Mouse (Mus musculus) forebrain, postnatal 0 days (tissue): ENCODE measurements around the gene 4931422A03Rik. TPM values are rescaled to one million over a fixed set of nuclear protein-coding genes. Genes with fewer than 3 reads are reported as not detected.

ENCODE experiments used
- ATAC-seq: fragments of 200-750 bp; cut with Nextera tagmentation; 2 replicates; pipeline ENCODE4 v1.8.0; 2017; ENCODE audit warnings: mild to moderate bottlenecking, moderate library complexity
- DNase-seq: peaks from one replicate; pipeline ENCODE4 v3.0.0-alpha.2; 2015
- H3K27ac ChIP-seq: fragments of 300-500 bp; sonication (generic); 2 replicates; pipeline ENCODE4 v1.5.1; 2014; ENCODE audit warnings: low read depth, mild to moderate bottlenecking, antibody characterized with exemption, low read length, moderate library complexity, mixed read lengths
- H3K27me3 ChIP-seq: fragments of 300-500 bp; sonication (generic); 2 replicates; pipeline ENCODE4 v1.6.1; 2014; ENCODE audit warnings: mild to moderate bottlenecking, low read length, mixed read lengths; ENCODE audit not compliant: insufficient read depth
- H3K36me3 ChIP-seq: fragments of 300-500 bp; sonication (generic); 2 replicates; pipeline ENCODE4 v1.6.1; 2014; ENCODE audit warnings: mild to moderate bottlenecking, moderate library complexity; ENCODE audit not compliant: insufficient read depth
- H3K4me1 ChIP-seq: fragments of 300-500 bp; sonication (generic); 2 replicates; pipeline ENCODE4 v1.6.1; 2014; ENCODE audit warnings: antibody characterized with exemption; ENCODE audit not compliant: insufficient read depth
- H3K4me2 ChIP-seq: fragments of 300-500 bp; sonication (generic); 2 replicates; pipeline ENCODE4 v1.6.1; 2014; ENCODE audit warnings: low read depth, mild to moderate bottlenecking, moderate library complexity
- H3K4me3 ChIP-seq: fragments of 300-500 bp; sonication (generic); 2 replicates; pipeline ENCODE4 v1.5.1; 2014; ENCODE audit warnings: low read depth, low read length, mixed read lengths
- H3K9ac ChIP-seq: fragments of 300-500 bp; sonication (generic); 2 replicates; pipeline ENCODE4 v1.6.1; 2014; ENCODE audit warnings: mild to moderate bottlenecking
- H3K9me3 ChIP-seq: fragments of 300-500 bp; sonication (generic); 2 replicates; pipeline ENCODE4 v1.6.1; 2016; ENCODE audit warnings: low read length
- CTCF ChIP-seq: sonication (generic); IDR thresholded peaks from 2 replicates; pipeline ENCODE4 v1.5.1; 2016; ENCODE audit warnings: antibody characterized with exemption, control low read depth, low read depth
- WGBS: fragments of 180-500 bp; shearing (Covaris S2); extraction: QIAGEN DNeasy Blood & Tissue Kit; methylation state at CpG from one replicate; pipeline ENCODE4 v1.1.7; 2014; 5-methylcytosine and 5-hydroxymethylcytosine counted together
- polyA plus RNA-seq: library from polyadenylated mRNA; unstranded; fragments of >200 nt; fragmentation: Nextera tagmentation; extraction: Ambion mirVana; gene quantifications from 2 replicates; pipeline ENCODE4 v1.2.1, GENCODE M21; 2015
- total RNA-seq: library from RNA; depleted of rRNA; stranded (reverse); fragments of >200 nt; gene quantifications from 2 replicates; pipeline ENCODE4 v1.2.3, GENCODE M21; 2014

4931422A03Rik gene
- total and polyA plus RNA-seq, 2 experiments from 2014 or later, result 0.94 TPM; not detected in 1

DNA sequence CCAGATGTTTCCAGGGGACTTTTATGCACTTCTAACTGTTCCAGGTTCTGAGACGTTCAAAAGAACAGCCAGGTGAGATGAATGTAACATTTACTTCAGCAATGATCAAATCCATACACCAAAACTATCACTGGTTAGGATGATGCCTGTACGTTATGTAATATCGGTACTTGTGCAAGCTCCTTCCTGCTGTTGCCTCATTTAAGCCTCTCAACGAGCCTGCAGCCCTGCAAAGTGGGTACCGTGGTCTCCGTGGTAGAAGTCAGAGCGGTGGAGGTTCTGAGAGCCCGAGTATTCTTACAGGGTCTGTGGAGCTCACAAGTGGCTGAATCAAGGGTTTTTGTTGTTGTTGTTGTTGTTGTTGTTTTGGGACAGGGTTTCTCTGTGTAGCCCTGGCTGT, 81.3 kb downstream of the 4931422A03Rik start:
- DNase-seq (no peak), ATAC-seq (no peak)
- no peak overlapping the region for H3K27ac ChIP-seq
- H3K4me2 ChIP-seq, result no peak overlapping the region
- H3K4me1 ChIP-seq, result no peaks in the 10 kb centered on the region
- no peak for TF ChIP-seq CTCF
- no peaks in the 10 kb centered on the region for H3K36me3 ChIP-seq
- no peaks in the 10 kb centered on the region for H3K9me3 ChIP-seq
- no peak overlapping the region for H3K9ac ChIP-seq
- H3K27me3 ChIP-seq, result no peaks in the 10 kb centered on the region
- 81% methylated on average over 8 of the region's 8 CpGs for WGBS
- no peak overlapping the region for H3K4me3 ChIP-seq

DNA sequence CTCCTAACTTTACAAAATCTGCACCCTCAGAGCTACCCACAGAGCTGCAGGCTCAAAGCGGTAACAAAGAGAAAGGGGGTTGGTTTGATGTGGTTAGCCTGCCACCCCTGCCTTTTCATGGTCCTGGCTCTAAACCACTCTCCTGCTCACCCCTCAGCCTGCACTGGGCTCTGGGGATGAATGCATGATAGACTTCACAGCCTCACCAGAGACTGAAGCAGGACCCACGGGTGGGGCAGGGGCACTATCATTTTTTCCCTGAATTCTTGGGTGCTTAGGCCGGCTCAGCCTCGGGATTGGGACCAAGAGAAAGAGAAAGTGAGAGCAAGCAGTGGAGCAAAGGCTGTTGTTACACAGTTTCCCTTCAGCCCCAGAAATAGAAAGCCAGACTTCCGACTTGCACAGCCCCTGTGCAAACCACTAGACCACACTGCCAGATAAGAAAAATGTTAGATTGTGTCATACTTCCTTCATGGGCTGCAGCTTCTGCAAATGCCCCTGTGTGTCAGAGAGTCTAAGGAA, 82.5 kb downstream of the 4931422A03Rik start:
- H3K27me3 ChIP-seq, result no peaks in the 10 kb centered on the region
- no peak for TF ChIP-seq CTCF
- no peak for ATAC-seq
- H3K4me2 ChIP-seq, result no peak overlapping the region
- no peak for DNase-seq
- no peak overlapping the region for H3K9ac ChIP-seq
- no peaks in the 10 kb centered on the region for H3K9me3 ChIP-seq
- H3K4me1 ChIP-seq, result no peaks in the 10 kb centered on the region
- 84% methylated on average over 5 of the region's 5 CpGs for WGBS
- H3K36me3 ChIP-seq, result no peaks in the 10 kb centered on the region
- H3K4me3 ChIP-seq, result no peak overlapping the region
- H3K27ac ChIP-seq, result no peak overlapping the region

DNA sequence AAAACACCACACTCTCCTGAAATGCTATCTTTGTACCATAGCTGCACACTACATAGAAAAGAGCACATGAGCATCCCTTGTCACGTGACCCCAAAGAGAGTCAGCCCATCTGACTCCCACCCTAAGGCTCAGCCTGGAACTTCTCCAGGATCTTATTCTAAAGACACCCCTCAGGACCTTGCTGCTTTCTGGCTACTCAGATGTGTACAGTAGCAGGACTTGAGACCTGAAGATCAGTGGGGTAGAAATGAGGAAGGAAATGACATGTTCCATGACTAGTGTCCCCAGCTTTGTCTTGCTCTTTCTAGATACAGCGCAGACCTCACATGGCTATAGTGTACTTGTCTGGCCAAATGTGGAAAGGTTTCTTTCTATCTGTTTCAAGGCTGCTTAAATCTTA, 83.3 kb downstream of the 4931422A03Rik start:
- H3K4me2 ChIP-seq, result no peak overlapping the region
- H3K9me3 ChIP-seq, result no peaks in the 10 kb centered on the region
- no peak for TF ChIP-seq CTCF
- H3K4me3 ChIP-seq, result no peak overlapping the region
- H3K27ac ChIP-seq, result no peak overlapping the region
- no peaks in the 10 kb centered on the region for H3K4me1 ChIP-seq
- H3K9ac ChIP-seq, result no peak overlapping the region
- WGBS, result 94% methylated on average over 2 of the region's 2 CpGs
- DNase-seq (no peak), ATAC-seq (no peak)
- no peaks in the 10 kb centered on the region for H3K36me3 ChIP-seq
- no peaks in the 10 kb centered on the region for H3K27me3 ChIP-seq

DNA sequence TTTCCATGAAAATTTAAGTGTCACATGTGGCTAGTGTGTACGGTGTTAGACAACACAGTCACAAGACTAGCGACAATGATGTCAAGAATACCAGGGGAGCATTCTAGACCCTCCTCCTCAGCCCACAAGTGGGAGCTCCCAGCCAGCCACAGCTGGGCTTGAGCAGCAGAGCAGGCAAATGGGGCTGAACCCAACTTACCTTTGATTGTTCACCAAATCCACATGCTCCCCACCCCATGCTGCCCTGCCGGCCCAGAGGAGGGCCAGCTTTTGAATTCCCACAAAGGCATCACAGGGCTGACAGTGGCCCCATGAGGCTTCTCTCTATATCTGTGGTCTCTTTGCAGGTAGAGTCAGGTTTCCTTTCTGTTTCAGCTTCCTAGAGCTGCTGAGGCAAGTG, 87.1 kb downstream of the 4931422A03Rik start:
- ATAC-seq (no peak), DNase-seq (no peak)
- Histone ChIP-seq H3K4me3 (no peak overlapping the region), H3K27me3 (no peaks in the 10 kb centered on the region), H3K4me2 (no peak overlapping the region), H3K9me3 (no peaks in the 10 kb centered on the region), H3K9ac (no peak overlapping the region), H3K27ac (no peak overlapping the region), H3K4me1 (no peaks in the 10 kb centered on the region), H3K36me3 (no peaks in the 10 kb centered on the region)
- no peak for TF ChIP-seq CTCF
- 66% methylated on average over 3 of the region's 3 CpGs for WGBS

DNA sequence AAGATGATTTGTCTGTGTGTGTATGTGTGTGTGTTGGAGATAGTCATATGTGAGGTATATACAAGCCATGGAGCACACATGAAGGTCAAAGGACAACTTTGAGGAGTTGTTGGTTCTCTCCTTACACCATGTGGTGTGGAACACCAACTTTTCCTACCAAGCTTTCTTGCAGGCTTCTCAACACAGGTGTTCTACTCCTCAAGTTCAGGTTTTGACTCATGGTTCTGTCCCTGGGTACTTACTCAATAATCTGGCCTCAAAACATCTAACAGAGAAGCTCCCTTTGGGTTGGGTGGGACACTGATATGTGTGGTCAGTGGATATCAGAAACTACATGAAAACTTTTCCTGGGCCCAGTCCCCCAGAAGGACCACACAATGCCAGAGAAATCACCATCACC, 89.2 kb downstream of the 4931422A03Rik start:
- no peaks in the 10 kb centered on the region for H3K4me1 ChIP-seq
- H3K27me3 ChIP-seq, result no peaks in the 10 kb centered on the region
- no peak overlapping the region for H3K4me2 ChIP-seq
- no peak for DNase-seq
- ATAC-seq, result no peak
- TF ChIP-seq CTCF, result no peak
- no peak overlapping the region for H3K9ac ChIP-seq
- H3K4me3 ChIP-seq, result no peak overlapping the region
- H3K27ac ChIP-seq, result no peak overlapping the region
- no peaks in the 10 kb centered on the region for H3K36me3 ChIP-seq
- H3K9me3 ChIP-seq, result no peaks in the 10 kb centered on the region

DNA sequence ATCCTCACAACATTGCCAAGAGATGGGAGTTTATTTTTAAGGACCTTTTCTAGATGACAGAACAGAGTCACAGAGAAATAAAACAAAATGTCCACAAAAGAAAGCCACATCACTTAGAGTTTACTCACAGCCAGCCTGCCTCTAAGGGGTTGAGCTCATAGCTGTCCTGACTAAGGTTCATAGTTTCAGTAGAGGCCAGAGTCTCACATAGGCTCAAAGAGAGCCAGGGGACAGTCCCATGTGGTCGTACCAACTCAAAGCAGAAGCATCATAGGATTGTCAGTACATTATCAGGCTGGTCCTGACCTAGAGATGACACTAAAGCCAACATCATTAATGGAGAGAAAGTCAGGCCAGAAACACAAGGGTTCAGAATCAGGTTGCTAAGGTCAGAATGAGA, 89.6 kb downstream of the 4931422A03Rik start:
- Histone ChIP-seq H3K4me2 (no peak overlapping the region), H3K4me3 (no peak overlapping the region), H3K27ac (no peak overlapping the region), H3K27me3 (no peaks in the 10 kb centered on the region), H3K4me1 (no peaks in the 10 kb centered on the region), H3K9me3 (no peaks in the 10 kb centered on the region), H3K36me3 (no peaks in the 10 kb centered on the region), H3K9ac (no peak overlapping the region)
- no peak for DNase-seq
- WGBS, result 86% methylated on average over 1 of the region's 1 CpGs
- ATAC-seq, result no peak
- no peak for TF ChIP-seq CTCF

DNA sequence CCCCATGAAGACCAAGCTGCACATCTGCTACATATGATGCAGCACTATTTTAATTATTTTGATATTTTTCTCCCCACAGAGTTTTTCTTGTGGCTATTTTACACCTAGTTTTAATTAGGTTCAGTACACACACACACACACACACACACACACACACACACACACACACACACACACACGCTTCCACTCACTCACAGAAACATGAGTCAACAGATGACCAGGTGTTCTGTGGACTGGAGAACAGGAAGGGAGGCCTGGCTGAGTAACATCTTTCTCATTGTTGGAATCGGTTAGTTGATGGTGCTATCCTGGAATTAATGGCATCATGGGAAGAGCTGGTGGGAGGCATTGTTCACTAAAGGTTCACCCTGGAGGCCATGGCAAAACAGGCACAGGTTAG, 90.5 kb downstream of the 4931422A03Rik start:
- no peak for DNase-seq
- no peak for ATAC-seq

DNA sequence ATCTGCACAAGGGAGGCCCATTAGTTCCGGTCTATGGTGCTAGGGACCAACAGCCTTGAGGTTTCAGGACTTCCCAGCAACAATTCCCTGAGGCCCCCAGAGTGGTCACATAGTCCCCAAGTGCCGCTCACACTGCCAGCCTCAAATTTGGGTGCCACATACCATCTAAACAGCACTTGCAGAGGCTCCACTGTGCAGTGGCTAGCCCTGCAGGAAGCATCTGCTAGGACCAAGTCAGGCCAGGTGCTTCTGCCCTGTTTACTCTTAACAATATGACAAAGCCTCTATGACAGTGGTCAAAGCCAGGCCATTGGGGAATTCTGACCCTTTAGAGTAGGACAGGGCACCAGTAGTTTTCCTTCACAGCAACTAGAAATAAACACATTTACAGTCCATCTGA, 91.5 kb downstream of the 4931422A03Rik start:
- H3K9ac ChIP-seq, result no peak overlapping the region
- 71% methylated on average over 2 of the region's 2 CpGs for WGBS
- H3K4me3 ChIP-seq, result no peak overlapping the region
- no peaks in the 10 kb centered on the region for H3K27me3 ChIP-seq
- H3K4me1 ChIP-seq, result no peaks in the 10 kb centered on the region
- no peak overlapping the region for H3K4me2 ChIP-seq
- H3K9me3 ChIP-seq, result no peaks in the 10 kb centered on the region
- TF ChIP-seq CTCF, result no peak
- H3K27ac ChIP-seq, result no peak overlapping the region
- DNase-seq, result no peak
- H3K36me3 ChIP-seq, result no peaks in the 10 kb centered on the region
- no peak for ATAC-seq

More for the DNA sequence above, 90.5 kb downstream of the 4931422A03Rik start:
- no peaks in the 10 kb centered on the region for H3K36me3 ChIP-seq
- TF ChIP-seq CTCF, result no peak
- H3K4me3 ChIP-seq, result no peak overlapping the region
- no peaks in the 10 kb centered on the region for H3K4me1 ChIP-seq
- H3K27ac ChIP-seq, result no peak overlapping the region
- no peak overlapping the region for H3K9ac ChIP-seq
- WGBS, result 75% methylated on average over 2 of the region's 2 CpGs
- no peaks in the 10 kb centered on the region for H3K27me3 ChIP-seq
- no peak overlapping the region for H3K4me2 ChIP-seq
- no peaks in the 10 kb centered on the region for H3K9me3 ChIP-seq
